Mouse (Mus musculus): Measurements from ENCODE around the gene Cpsf2. TPM values are rescaled to one million over a fixed set of nuclear protein-coding genes. Genes with fewer than 3 reads are reported as not detected.

Cpsf2 gene
- total and polyA plus RNA-seq, 3 experiments = 32.7 to 42.0 (median 34.6) TPM

GRCm38 (mm10) chr12:101957079-101957941, 18.5 kb upstream of the Cpsf2 start:
- H3K27me3 ChIP-seq (replicated peaks) = no peaks in the 10 kb centered on the region
- peak overlapping the region; percentile 89 for H3K4me2 ChIP-seq (ENCODE audit: insufficient read depth, low read depth, poor library complexity, severe bottlenecking)
- H3K9ac ChIP-seq (ENCODE audit: insufficient read depth, low read depth) = peak overlapping the region; percentile 74
- peaks cover 0 to 9% of the 10 kb centered on the region in 2 experiments for H3K36me3 ChIP-seq (replicated peaks in 1 of 2; ENCODE audit: control insufficient read depth in 1 of 2, insufficient read depth in 1 of 2, low read length in 1 of 2)
- H3K79me2 ChIP-seq (replicated peaks; ENCODE audit: control insufficient read depth, extremely low read depth, insufficient read depth, poor library complexity, severe bottlenecking) = peaks cover 4% of the 10 kb centered on the region
- no peak overlapping the region for H3K27ac ChIP-seq (ENCODE audit: insufficient read depth, low read depth)
- in situ Hi-C loops (cut with MboI; ENCODE audit: low pct_ligation_motif_present, low pct_unique_long_range_greater_than_20kb, low sequenced_read_pairs) = no loop called here
- H3K9me3 ChIP-seq (replicated peaks; ENCODE audit: low read length) = peaks cover 4% of the 10 kb centered on the region
- peaks cover 8 to 31% of the 10 kb centered on the region in 2 experiments; a peak in 3 of 4 replicates for H3K4me1 ChIP-seq (ENCODE audit: control insufficient read depth in 1 of 2, insufficient read depth in 2 of 2)
- no peak for DNase-seq (ENCODE audit: extremely low read depth)
- dilution Hi-C loops (cut with MboI; ENCODE audit: extremely low pct_ligation_motif_present, extremely low pct_unique_long_range_greater_than_20kb, low sequenced_read_pairs) = no loop called here
- H3K4me3 ChIP-seq (replicated peaks in 1 of 3; ENCODE audit: low read depth in 2 of 3, low read length in 2 of 3, poor library complexity in 1 of 3) = peak overlapping the region; percentile 88 to 96 (median 92)
- no peak for TF ChIP-seq USF2 (conservative IDR thresholded peaks at IDR 0.05; ENCODE audit: low read depth, low read length)
- TF ChIP-seq USF1 (IDR thresholded peaks at IDR 0.05; ENCODE audit: low read depth, low read length) = no peak
- no peak for TF ChIP-seq JUND (conservative IDR thresholded peaks at IDR 0.05; ENCODE audit: low read depth, low read length)

GRCm38 (mm10) chr12:101957942-101958544, 17.7 kb upstream of the Cpsf2 start, which contains the start of gene Atxn3:
Gene Atxn3, minus strand, starts transcription at chr12:101958246.
- Histone ChIP-seq H3K27me3 (replicated peaks) (no peaks in the 10 kb centered on the region), H3K36me3 (replicated peaks in 1 of 2; ENCODE audit: control insufficient read depth in 1 of 2, insufficient read depth in 1 of 2, low read length in 1 of 2) (peaks cover 0 to 9% of the 10 kb centered on the region in 2 experiments), H3K9ac (ENCODE audit: insufficient read depth, low read depth) (peak within 1 kb of the TSS; percentile 85), H3K79me2 (replicated peaks; ENCODE audit: control insufficient read depth, extremely low read depth, insufficient read depth, poor library complexity, severe bottlenecking) (peaks cover 4% of the 10 kb centered on the region), H3K4me2 (ENCODE audit: insufficient read depth, low read depth, poor library complexity, severe bottlenecking) (peak within 1 kb of the TSS; percentile 95), H3K9me3 (replicated peaks; ENCODE audit: low read length) (peaks cover 4% of the 10 kb centered on the region), H3K4me1 (ENCODE audit: control insufficient read depth in 1 of 2, insufficient read depth in 2 of 2) (peaks cover 8 to 31% of the 10 kb centered on the region in 2 experiments; a peak in 3 of 4 replicates), H3K4me3 (replicated peaks in 1 of 3; ENCODE audit: low read depth in 2 of 3, low read length in 2 of 3, poor library complexity in 1 of 3) (peak within 1 kb of the TSS; percentile 88 to 96 (median 92)), H3K27ac (ENCODE audit: insufficient read depth, low read depth) (0 out of 2 replicates have a peak within 1 kb of the TSS, but pooled peaks have one; percentile 58)
- in situ Hi-C loops (cut with MboI; ENCODE audit: low pct_ligation_motif_present, low pct_unique_long_range_greater_than_20kb, low sequenced_read_pairs) = no loop called here
- dilution Hi-C loops (cut with MboI; ENCODE audit: extremely low pct_ligation_motif_present, extremely low pct_unique_long_range_greater_than_20kb, low sequenced_read_pairs) = no loop called here
- peak; percentile 96 for DNase-seq (ENCODE audit: extremely low read depth)
- 0 out of 2 replicates have a peak, but pooled peaks have one; percentile 32 for TF ChIP-seq TBP (conservative IDR thresholded peaks at IDR 0.05; ENCODE audit: low read depth, low read length)
- 0 out of 2 replicates have a peak, but pooled peaks have one; percentile 54 for TF ChIP-seq UBTF (IDR thresholded peaks at IDR 0.05; ENCODE audit: low read depth, low read length)
- TF ChIP-seq USF1 (IDR thresholded peaks at IDR 0.05; ENCODE audit: low read depth, low read length) = peak; percentile 99
- TF ChIP-seq ELF1 (IDR thresholded peaks at IDR 0.05; ENCODE audit: low read depth, low read length) = peak; percentile 31
- peak; percentile 80; the same call in 1 of the 2 replicates for TF ChIP-seq MXI1 (IDR thresholded peaks at IDR 0.05; ENCODE audit: low read depth, low read length)
- TF ChIP-seq JUN (IDR thresholded peaks at IDR 0.05; ENCODE audit: insufficient read depth, low read depth, low read length) = no peak
- TF ChIP-seq SIN3A (IDR thresholded peaks at IDR 0.05; ENCODE audit: low read length) = no peak; the same call in 1 of the 2 replicates
- peak; percentile 67 for TF ChIP-seq TCF12 (IDR thresholded peaks at IDR 0.05; ENCODE audit: low read depth, low read length)
- TF ChIP-seq MAX (IDR thresholded peaks at IDR 0.05; ENCODE audit: low read length) = peak; percentile 98
- peak in 1 of 2 experiments; percentile 85; a peak in 2 of 4 replicates for TF ChIP-seq CTCF (conservative IDR thresholded peaks at IDR 0.05 in 1 of 2, IDR thresholded peaks at IDR 0.05 in 1 of 2; ENCODE audit: low read depth in 2 of 2, low read length in 2 of 2)
- no peak for TF ChIP-seq ZC3H11A (IDR thresholded peaks at IDR 0.05; ENCODE audit: low read depth, low read length)
- TF ChIP-seq SMC3 (IDR thresholded peaks at IDR 0.05; ENCODE audit: low read depth, low read length) = peak; percentile 61
- TF ChIP-seq IRF4 (IDR thresholded peaks at IDR 0.05; ENCODE audit: low read depth, low read length) = peak; percentile 81
- TF ChIP-seq MYC (IDR thresholded peaks at IDR 0.05; ENCODE audit: low read depth, low read length) = peak; percentile 54; the same call in 1 of the 2 replicates
- no peak for TF ChIP-seq ZMIZ1 (IDR thresholded peaks at IDR 0.05; ENCODE audit: low read depth, low read length)
- TF ChIP-seq NELFE (IDR thresholded peaks at IDR 0.05; ENCODE audit: low read depth, low read length) = peak; percentile 64; the same call in 1 of the 2 replicates
- TF ChIP-seq EP300 (IDR thresholded peaks at IDR 0.05; ENCODE audit: low read length) = no peak
- TF ChIP-seq MAZ (IDR thresholded peaks at IDR 0.05; ENCODE audit: low read depth, low read length) = no peak
- TF ChIP-seq ZNF384 (IDR thresholded peaks at IDR 0.05; ENCODE audit: low read depth, low read length) = peak; percentile 85
- no peak for TF ChIP-seq PAX5 (IDR thresholded peaks at IDR 0.05; ENCODE audit: low read length)
- peak; percentile 69 for TF ChIP-seq HCFC1 (IDR thresholded peaks at IDR 0.05; ENCODE audit: low read depth, low read length)
- peak; percentile 97 for TF ChIP-seq USF2 (conservative IDR thresholded peaks at IDR 0.05; ENCODE audit: low read depth, low read length)
- 0 out of 2 replicates have a peak, but pooled peaks have one; percentile 50 for TF ChIP-seq MEF2A (IDR thresholded peaks at IDR 0.05; ENCODE audit: borderline replicate concordance, low read depth, low read length)
- TF ChIP-seq RAD21 (IDR thresholded peaks at IDR 0.05; ENCODE audit: low read depth, low read length) = peak; percentile 83
- TF ChIP-seq BHLHE40 (IDR thresholded peaks at IDR 0.05; ENCODE audit: low read depth, low read length) = peak; percentile 100
- TF ChIP-seq NRF1 (IDR thresholded peaks at IDR 0.05; ENCODE audit: low read depth, low read length) = 0 out of 2 replicates have a peak, but pooled peaks have one; percentile 47
- TF ChIP-seq POLR2A (IDR thresholded peaks at IDR 0.05; ENCODE audit: low read depth, low read length) = peak; percentile 72
- no peak for TF ChIP-seq ZKSCAN1 (IDR thresholded peaks at IDR 0.05; ENCODE audit: borderline replicate concordance, low read depth, low read length)
